ENCODE assay signal across 24 mouse cellular contexts in genomic region chr1:88505697-88506096, GRCm38 (mm10). TPM values are rescaled to one million over a fixed set of nuclear protein-coding genes. Genes with fewer than 3 reads are reported as not detected.
DNase-seq lines count a peak whose midpoint lies in the region; ATAC-seq and TF ChIP-seq lines count a peak whose summit lies in the region.
"Had no signal": no experiment of that assay in that cellular context is flagged by ENCODE, and none has a peak within 500 bp of the region (broad histone marks: within the 10 kb centered on the region; RNA-seq: fewer than 3 reads in every experiment).

No protein-coding gene starts in this region.

- no peak overlapping the region for H3K4me3 ChIP-seq in hindbrain, embryonic 10.5 days
- no peak overlapping the region for H3K4me3 ChIP-seq in hindbrain, postnatal 0 days (ENCODE audit: low read length)
- no peak overlapping the region for H3K4me3 ChIP-seq in midbrain, embryonic 10.5 days
- H3K4me3 ChIP-seq in midbrain, embryonic 15.5 days = no peak overlapping the region
- peak overlapping the region; percentile 8; the same call in 1 of the 2 replicates for H3K4me3 ChIP-seq in G1E (ENCODE audit: low read depth, low read length)
- H3K4me3 ChIP-seq: embryonic facial prominence, embryonic 12.5 days; heart, adult 2 months; heart, embryonic 12.5 days; hindbrain, embryonic 12.5 days had no signal

- 70% methylated on average over 6 of the region's 6 CpGs for WGBS in hindbrain, embryonic 10.5 days
- 65% methylated on average over 6 of the region's 6 CpGs for WGBS in hindbrain, postnatal 0 days
- WGBS in midbrain, embryonic 10.5 days = 72% methylated on average over 6 of the region's 6 CpGs
- WGBS in midbrain, embryonic 15.5 days = 68% methylated on average over 6 of the region's 6 CpGs

- no peak for ATAC-seq in hindbrain, postnatal 0 days
- no peak for ATAC-seq in midbrain, embryonic 15.5 days (replicated peaks)
- no peak for ATAC-seq in G1E (ENCODE audit: extremely low read depth, insufficient number of reproducible peaks, low FRiP score, poor library complexity, severe bottlenecking)
- no peak for ATAC-seq in erythroid progenitor cell, adult 5-6 weeks (replicated peaks; ENCODE audit: low FRiP score, poor library complexity, severe bottlenecking)
- ATAC-seq: forebrain, embryonic 14.5 days; hindbrain, embryonic 16.5 days had no signal

- TF ChIP-seq CTCF in hindbrain, postnatal 0 days (IDR thresholded peaks at IDR 0.05; ENCODE audit: low read depth) = no peak
- no peak for TF ChIP-seq CTCF in G1E (IDR thresholded peaks at IDR 0.05; ENCODE audit: low read depth, low read length)

- no peak overlapping the region for H3K9ac ChIP-seq in hindbrain, postnatal 0 days (replicated peaks; ENCODE audit: low read length)
- no peak overlapping the region for H3K9ac ChIP-seq in midbrain, embryonic 15.5 days
- H3K9ac ChIP-seq: embryonic facial prominence, embryonic 12.5 days; heart, embryonic 12.5 days; hindbrain, embryonic 12.5 days had no signal

- H3K9me3 ChIP-seq in hindbrain, embryonic 10.5 days = no peaks in the 10 kb centered on the region
- no peaks in the 10 kb centered on the region for H3K9me3 ChIP-seq in hindbrain, postnatal 0 days (ENCODE audit: low read length)
- H3K9me3 ChIP-seq in midbrain, embryonic 10.5 days (replicated peaks) = no peaks in the 10 kb centered on the region
- no peaks in the 10 kb centered on the region for H3K9me3 ChIP-seq in midbrain, embryonic 15.5 days
- no peaks in the 10 kb centered on the region for H3K9me3 ChIP-seq in G1E (replicated peaks)
- H3K9me3 ChIP-seq: embryonic facial prominence, embryonic 12.5 days; heart, embryonic 12.5 days; hindbrain, embryonic 12.5 days had no signal

- DNase-seq in hindbrain, embryonic 10.5 days (ENCODE audit: low spot score) = no peak
- DNase-seq in hindbrain, postnatal 0 days (ENCODE audit: low spot score) = no peak
- DNase-seq in midbrain, embryonic 10.5 days (ENCODE audit: low spot score) = no peak
- DNase-seq in G1E (ENCODE audit: low spot score) = no peak
- DNase-seq in fat pad, adult 2 months (ENCODE audit: extremely low read depth, low read depth, low spot score) = peak; percentile 92
- no peak for DNase-seq in adrenal gland, postnatal 10 days
- DNase-seq: adrenal gland, adult 8-10 months; cerebellum, adult 11 months; cerebellum, adult 8-10 months; cerebellum, postnatal 14 days; embryo, embryonic 11 days; gastrocnemius, postnatal 10 days; heart, adult 2 months had no signal

- H3K27ac ChIP-seq in hindbrain, embryonic 10.5 days = peak overlapping the region; percentile 69
- H3K27ac ChIP-seq in hindbrain, postnatal 0 days = no peak overlapping the region
- H3K27ac ChIP-seq in midbrain, embryonic 10.5 days (replicated peaks) = peak overlapping the region; percentile 65; the same call in 1 of the 2 replicates
- no peak overlapping the region for H3K27ac ChIP-seq in midbrain, embryonic 15.5 days
- H3K27ac ChIP-seq: embryonic facial prominence, embryonic 12.5 days; heart, adult 2 months; hindbrain, embryonic 12.5 days had no signal

- peaks cover 14% of the 10 kb centered on the region for H3K27me3 ChIP-seq in hindbrain, embryonic 10.5 days (ENCODE audit: insufficient read depth, poor library complexity, severe bottlenecking)
- H3K27me3 ChIP-seq in hindbrain, postnatal 0 days (ENCODE audit: insufficient read depth, low read length) = no peaks in the 10 kb centered on the region
- H3K27me3 ChIP-seq in midbrain, embryonic 10.5 days (ENCODE audit: low read depth, poor library complexity, severe bottlenecking) = peaks cover 18% of the 10 kb centered on the region
- H3K27me3 ChIP-seq in midbrain, embryonic 15.5 days (replicated peaks) = no peaks in the 10 kb centered on the region
- no peaks in the 10 kb centered on the region for H3K27me3 ChIP-seq in G1E (ENCODE audit: insufficient read depth, low read length)
- H3K27me3 ChIP-seq: heart, embryonic 12.5 days; hindbrain, embryonic 12.5 days had no signal

- H3K4me2 ChIP-seq in hindbrain, postnatal 0 days (ENCODE audit: low read depth, low read length) = no peak overlapping the region
- H3K4me2 ChIP-seq in midbrain, embryonic 15.5 days = no peak overlapping the region
- H3K4me2 ChIP-seq: embryonic facial prominence, embryonic 12.5 days; heart, embryonic 12.5 days; hindbrain, embryonic 12.5 days had no signal

- no peaks in the 10 kb centered on the region for H3K36me3 ChIP-seq in hindbrain, embryonic 10.5 days
- no peaks in the 10 kb centered on the region for H3K36me3 ChIP-seq in hindbrain, postnatal 0 days (ENCODE audit: insufficient read depth, low read length)
- no peaks in the 10 kb centered on the region for H3K36me3 ChIP-seq in midbrain, embryonic 10.5 days
- H3K36me3 ChIP-seq in midbrain, embryonic 15.5 days (replicated peaks) = no peaks in the 10 kb centered on the region
- H3K36me3 ChIP-seq in G1E (replicated peaks) = no peaks in the 10 kb centered on the region
- H3K36me3 ChIP-seq: embryonic facial prominence, embryonic 12.5 days; heart, embryonic 12.5 days; hindbrain, embryonic 12.5 days had no signal

- H3K4me1 ChIP-seq in hindbrain, embryonic 10.5 days (replicated peaks) = peaks cover 33% of the 10 kb centered on the region
- H3K4me1 ChIP-seq in hindbrain, postnatal 0 days (ENCODE audit: insufficient read depth, low read length) = peaks cover 7% of the 10 kb centered on the region; the same call in 1 of the 2 replicates
- peaks cover 36% of the 10 kb centered on the region for H3K4me1 ChIP-seq in midbrain, embryonic 10.5 days
- peaks cover 12% of the 10 kb centered on the region for H3K4me1 ChIP-seq in midbrain, embryonic 15.5 days
- H3K4me1 ChIP-seq in G1E (ENCODE audit: insufficient read depth, low read depth, low read length) = peaks cover 35% of the 10 kb centered on the region

RNA-seq across cellular contexts. Expression of gene Glrp1, which starts 4.2 kb away (rescaled TPM):
- polyA plus RNA-seq in hindbrain, embryonic 10.5 days (2016; fragmentation: Nextera tagmentation; extraction: Ambion mirVana) = not detected in 2 replicates
- not detected in 2 replicates for total RNA-seq in hindbrain, postnatal 0 days (2014; rRNA removed)
- polyA plus RNA-seq in hindbrain, postnatal 0 days (2015; fragmentation: Nextera tagmentation; extraction: Ambion mirVana) = not detected in 2 replicates
- polyA plus RNA-seq in midbrain, embryonic 10.5 days (2016; fragmentation: Nextera tagmentation; extraction: Ambion mirVana) = not detected in 2 replicates
- not detected in 2 replicates for polyA plus RNA-seq in midbrain, embryonic 15.5 days (2015; fragmentation: Nextera tagmentation; extraction: Ambion mirVana)
- total RNA-seq in G1E (2014; fragmentation: Nextera tagmentation) = not detected in 2 replicates
- total RNA-seq in G1E (2017) = 0.16 TPM in 1 of 2 replicates, not detected in the other
- polyA plus RNA-seq in G1E (2012) = not detected in 2 replicates
- not detected in 2 replicates for total RNA-seq in erythroid progenitor cell, adult 5-6 weeks (2015; ENCODE audit: low replicate concordance)
- total RNA-seq in erythroid progenitor cell, adult 5-6 weeks (2017; ENCODE audit: low replicate concordance) = not detected in 2 replicates
- not detected for total RNA-seq in adrenal gland, postnatal 10 days (2021)
- total RNA-seq: adrenal gland, adult 8-10 months; adrenal gland, postnatal 4 days; gastrocnemius, postnatal 10 days; gastrocnemius, postnatal 4 days; heart, postnatal 25 days had no signal
- polyA plus RNA-seq: embryonic facial prominence, embryonic 12.5 days; forebrain, embryonic 14.5 days; hindbrain, embryonic 12.5 days; hindbrain, embryonic 16.5 days; intestine, embryonic 14.5 days had no signal

Comparison
In these comparisons a context has a peak if more than half of its experiments do, and no peak if none do; other contexts are left out.
1. H3K27ac ChIP-seq: peak in hindbrain, embryonic 10.5 days (single experiment) and midbrain, embryonic 10.5 days (single experiment); none in hindbrain, postnatal 0 days (single experiment) and midbrain, embryonic 15.5 days (single experiment).